25 mouse cellular contexts compared by ENCODE assay signal in the genomic region with DNA sequence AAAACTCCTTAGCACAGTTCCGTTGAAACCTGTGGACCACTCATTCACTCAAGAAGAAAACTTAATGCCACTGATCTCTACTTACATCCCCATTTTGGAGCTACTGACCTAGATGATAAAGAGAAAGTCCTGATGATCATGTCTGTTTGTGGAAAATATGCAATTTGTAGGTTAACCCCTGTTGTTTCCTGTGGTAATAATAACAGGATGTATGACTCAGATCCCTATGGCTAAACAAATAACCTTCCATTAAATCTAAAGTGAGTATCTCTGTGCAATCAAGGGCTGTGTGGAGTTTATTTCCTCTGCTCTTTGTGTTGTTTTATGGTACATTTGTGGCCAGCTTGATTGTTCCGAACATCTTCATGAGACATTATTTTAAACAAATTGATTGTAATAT.
A peak's percentile ranks its signal among the peaks of the same experiment; 100 is the strongest.
DNase-seq lines count a peak whose midpoint lies in the region; ATAC-seq lines count a peak whose summit lies in the region.
"Had no signal": no experiment of that assay in that cellular context is flagged by ENCODE, and none has a peak within 500 bp of the region (broad histone marks: within the 10 kb centered on the region; RNA-seq: fewer than 3 reads in every experiment).

No protein-coding gene starts in this region.

- H3K27ac ChIP-seq in hindbrain, embryonic 14.5 days: no peak overlapping the region
- H3K27ac ChIP-seq in hindbrain, embryonic 13.5 days: no peak overlapping the region
- H3K27ac ChIP-seq: embryonic facial prominence, embryonic 12.5 days; embryonic facial prominence, embryonic 15.5 days; forebrain, embryonic 12.5 days; forebrain, embryonic 15.5 days; hindbrain, embryonic 12.5 days; hindbrain, postnatal 0 days; intestine, embryonic 15.5 days had no signal

- H3K9ac ChIP-seq in hindbrain, embryonic 14.5 days: no peak overlapping the region
- no peak overlapping the region for H3K9ac ChIP-seq in hindbrain, embryonic 13.5 days
- H3K9ac ChIP-seq: embryonic facial prominence, embryonic 12.5 days; embryonic facial prominence, embryonic 15.5 days; forebrain, embryonic 12.5 days; forebrain, embryonic 15.5 days; hindbrain, embryonic 12.5 days; intestine, embryonic 15.5 days had no signal

- peak; percentile 18 for DNase-seq in hindbrain, embryonic 14.5 days (ENCODE audit: low spot score)
- DNase-seq in CD4-positive helper T cell, adult 2 months (ENCODE audit: low read depth, low spot score): peak; percentile 9
- peak; percentile 6 for DNase-seq in induced T-regulatory cell, adult 2 months (ENCODE audit: low read depth)
- DNase-seq in spleen, adult 12 weeks (ENCODE audit: low spot score): no peak
- DNase-seq in ovary, postnatal 10 days (ENCODE audit: low spot score): no peak
- DNase-seq: adrenal gland, adult 2 months; adrenal gland, postnatal 14 days; cerebellum, adult 11 months; cerebellum, adult 2 months; cerebellum, adult 9-11 months; cerebellum, postnatal 25 days; gastrocnemius, postnatal 25 days; heart, adult 18-20 months; kidney, adult 11 months had no signal

- no peak for ATAC-seq in hindbrain, embryonic 14.5 days (ENCODE audit: low FRiP score)
- ATAC-seq in hindbrain, embryonic 13.5 days (ENCODE audit: low FRiP score): no peak
- ATAC-seq: forebrain, embryonic 15.5 days; hindbrain, postnatal 0 days; intestine, embryonic 15.5 days; Patski had no signal

- no peaks in the 10 kb centered on the region for H3K36me3 ChIP-seq in hindbrain, embryonic 14.5 days (replicated peaks; ENCODE audit: control insufficient read depth, insufficient read depth)
- no peaks in the 10 kb centered on the region for H3K36me3 ChIP-seq in hindbrain, embryonic 13.5 days
- H3K36me3 ChIP-seq: embryonic facial prominence, embryonic 12.5 days; embryonic facial prominence, embryonic 15.5 days; forebrain, embryonic 12.5 days; forebrain, embryonic 15.5 days; G1E; hindbrain, embryonic 12.5 days; intestine, embryonic 15.5 days had no signal

- WGBS in hindbrain, embryonic 14.5 days: 83% methylated on average over 2 of the region's 2 CpGs
- WGBS in hindbrain, embryonic 13.5 days: 85% methylated on average over 2 of the region's 2 CpGs

- H3K4me1 ChIP-seq in hindbrain, embryonic 14.5 days (replicated peaks; ENCODE audit: control insufficient read depth, insufficient read depth, low read length): no peaks in the 10 kb centered on the region
- H3K4me1 ChIP-seq in hindbrain, embryonic 13.5 days (replicated peaks): no peaks in the 10 kb centered on the region
- H3K4me1 ChIP-seq: embryonic facial prominence, embryonic 12.5 days; embryonic facial prominence, embryonic 15.5 days; forebrain, embryonic 12.5 days; forebrain, embryonic 15.5 days; hindbrain, embryonic 12.5 days; intestine, embryonic 15.5 days had no signal

- H3K9me3 ChIP-seq in hindbrain, embryonic 14.5 days (ENCODE audit: control insufficient read depth, low read length): no peaks in the 10 kb centered on the region
- no peaks in the 10 kb centered on the region for H3K9me3 ChIP-seq in hindbrain, embryonic 13.5 days
- H3K9me3 ChIP-seq: embryonic facial prominence, embryonic 12.5 days; embryonic facial prominence, embryonic 15.5 days; forebrain, embryonic 12.5 days; forebrain, embryonic 15.5 days; G1E; hindbrain, embryonic 12.5 days; intestine, embryonic 15.5 days had no signal

- no peak overlapping the region for H3K4me3 ChIP-seq in hindbrain, embryonic 14.5 days (replicated peaks; ENCODE audit: low read length)
- no peak overlapping the region for H3K4me3 ChIP-seq in hindbrain, embryonic 13.5 days
- H3K4me3 ChIP-seq: embryonic facial prominence, embryonic 12.5 days; embryonic facial prominence, embryonic 15.5 days; forebrain, embryonic 12.5 days; forebrain, embryonic 15.5 days; hindbrain, embryonic 12.5 days; intestine, embryonic 15.5 days had no signal

- H3K27me3 ChIP-seq in hindbrain, embryonic 14.5 days (ENCODE audit: control insufficient read depth, insufficient read depth, low read length): no peaks in the 10 kb centered on the region
- no peaks in the 10 kb centered on the region for H3K27me3 ChIP-seq in hindbrain, embryonic 13.5 days
- H3K27me3 ChIP-seq: CH12.LX; embryonic facial prominence, embryonic 12.5 days; embryonic facial prominence, embryonic 15.5 days; forebrain, embryonic 12.5 days; forebrain, embryonic 15.5 days; hindbrain, embryonic 12.5 days; intestine, embryonic 15.5 days; Patski had no signal

- no peak overlapping the region for H3K4me2 ChIP-seq in hindbrain, embryonic 14.5 days (replicated peaks)
- H3K4me2 ChIP-seq in hindbrain, embryonic 13.5 days: no peak overlapping the region
- H3K4me2 ChIP-seq: embryonic facial prominence, embryonic 12.5 days; embryonic facial prominence, embryonic 15.5 days; forebrain, embryonic 12.5 days; forebrain, embryonic 15.5 days; hindbrain, embryonic 12.5 days; intestine, embryonic 15.5 days had no signal

Comparison
In these comparisons a context has a peak if more than half of its experiments do, and no peak if none do; other contexts are left out.
1. DNase-seq: peak in hindbrain, embryonic 14.5 days (single experiment), CD4-positive helper T cell, adult 2 months (single experiment) and induced T-regulatory cell, adult 2 months (single experiment); none in spleen, adult 12 weeks (single experiment) and ovary, postnatal 10 days (single experiment).